Mouse (Mus musculus): ENCODE results near the gene Rnd1.
A peak's percentile ranks its signal among the peaks of the same experiment; 100 is the strongest.

Gene Rnd1

DNA sequence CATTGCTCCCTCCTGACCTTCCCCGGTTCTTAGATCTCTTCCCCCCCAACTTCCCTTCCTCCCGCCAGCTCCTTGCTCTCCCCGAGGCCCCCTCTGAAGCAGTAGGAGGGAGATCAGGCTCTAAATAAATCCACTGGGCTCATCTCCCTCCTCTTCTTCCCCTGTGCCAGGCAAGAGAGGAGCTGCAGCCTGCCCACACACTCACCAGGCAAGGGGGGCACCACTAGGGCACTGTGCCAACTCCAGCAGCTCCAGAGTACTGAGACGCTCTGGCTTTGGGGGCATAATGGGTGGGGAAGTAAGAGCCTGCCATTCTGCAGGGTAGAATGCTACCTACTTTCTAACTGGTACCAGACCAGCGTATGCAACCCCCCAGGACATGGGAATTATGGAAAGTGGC lies 40.7 kb downstream of the Rnd1 start:
- no peak for DNase-seq (ENCODE audit: low spot score)

DNA sequence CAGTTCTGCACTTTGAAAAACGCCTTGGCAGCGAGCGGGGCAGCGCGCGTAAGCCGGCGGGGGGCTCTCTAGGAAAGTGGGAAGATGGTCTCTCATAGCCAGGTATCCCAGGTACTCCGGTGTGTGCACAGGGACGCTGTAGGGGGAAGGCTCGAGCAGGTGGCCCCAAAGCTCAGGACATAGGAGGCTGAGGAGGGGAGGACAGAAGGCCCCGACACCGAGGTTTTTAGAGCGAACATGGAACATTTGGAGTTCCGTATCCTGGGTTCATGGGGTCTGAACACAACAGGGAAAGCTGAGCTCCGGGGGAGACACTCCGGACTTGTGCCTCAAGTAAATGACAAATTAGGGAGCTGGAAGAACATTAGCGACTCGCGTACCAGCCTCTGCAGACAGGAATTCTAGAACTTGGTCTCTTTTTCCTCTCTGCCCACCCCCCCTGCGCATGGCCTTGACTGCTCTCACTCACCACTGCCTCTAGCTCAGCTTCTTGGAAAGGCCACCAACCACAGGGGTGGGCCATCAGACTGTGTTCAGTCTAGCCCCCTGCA lies 41.9 kb downstream of the Rnd1 start:
- peak; percentile 38 for DNase-seq (ENCODE audit: low spot score)

DNA sequence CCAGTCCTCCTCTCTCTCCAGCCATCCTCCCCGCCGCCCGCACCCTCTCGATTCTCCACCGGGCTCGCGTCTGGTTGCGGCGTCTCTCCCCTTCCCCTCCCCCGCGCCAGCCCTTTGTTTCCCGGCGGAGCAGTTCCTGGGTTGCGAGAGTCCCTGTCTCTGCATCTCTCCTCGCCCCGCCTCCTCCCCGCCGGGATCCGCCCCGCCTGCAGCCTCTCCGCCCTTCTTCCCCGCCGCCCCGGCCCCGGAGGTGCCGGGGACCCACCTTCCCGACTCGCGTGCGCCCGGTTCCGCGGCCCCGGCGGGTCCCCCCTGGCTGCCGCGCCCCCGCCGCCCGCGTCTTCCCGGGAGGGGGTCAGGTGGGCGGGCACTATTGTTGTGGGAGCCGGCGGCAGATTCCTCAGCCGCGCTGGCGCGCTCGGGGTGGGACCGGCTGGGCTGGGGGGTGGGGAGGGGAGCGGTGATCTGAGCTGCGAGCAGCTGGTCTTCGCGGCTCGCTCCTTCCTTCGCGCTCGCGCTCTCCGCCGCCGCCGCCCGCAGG lies 42.6 kb downstream of the Rnd1 start:
- peak; percentile 83 for DNase-seq (ENCODE audit: low spot score)

GRCm38 (mm10) chr15:98633822-98634470 lies 43.3 kb downstream of the Rnd1 start:
- no peak for DNase-seq (ENCODE audit: low spot score)

DNA sequence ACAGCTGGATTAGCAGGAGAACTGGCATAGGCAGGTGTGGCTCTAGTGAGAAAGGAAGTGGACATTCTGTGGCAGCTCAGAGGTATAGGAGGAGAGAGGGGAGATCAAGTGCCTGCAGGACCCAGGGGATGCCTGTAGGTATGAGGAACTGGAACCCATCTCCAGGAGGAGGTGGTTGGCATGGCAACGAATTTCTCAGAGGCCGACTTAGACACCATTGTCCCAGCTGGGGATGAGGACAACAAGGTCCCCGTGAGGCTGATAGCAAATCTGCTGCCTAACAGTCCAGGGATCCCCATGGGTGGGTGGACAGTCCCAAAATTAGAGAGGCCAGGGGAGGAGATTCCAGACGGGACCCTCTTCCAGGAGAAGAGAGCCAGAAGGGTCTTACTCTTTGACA lies 44.3 kb downstream of the Rnd1 start:
- no peak for DNase-seq (ENCODE audit: low spot score)

GRCm38 (mm10) chr15:98632107-98632744 lies 45.0 kb downstream of the Rnd1 start:
- peak; percentile 71 for DNase-seq (ENCODE audit: low spot score)

DNA sequence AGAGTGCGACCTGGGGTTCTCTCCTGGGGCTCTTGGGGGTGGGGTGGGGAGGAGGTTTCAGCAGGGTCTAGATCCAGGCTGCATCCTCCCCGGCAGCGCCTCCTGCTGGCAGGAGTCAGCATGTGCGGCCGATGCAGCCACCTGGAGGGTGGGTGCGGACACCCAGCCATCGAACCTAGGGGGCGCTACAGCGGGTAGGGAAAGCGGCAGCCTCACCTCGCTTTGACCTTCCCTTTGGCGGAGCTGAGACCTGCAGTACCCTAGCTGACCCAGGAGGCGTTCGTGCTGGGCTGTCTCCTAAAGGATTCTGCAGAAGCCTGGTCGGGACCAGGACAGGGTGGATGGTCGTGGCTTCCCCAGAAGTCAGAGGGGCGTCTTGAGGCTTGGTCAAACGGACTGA lies 45.8 kb downstream of the Rnd1 start:
- DNase-seq (ENCODE audit: low spot score) = peak; percentile 75

- DNase-seq (ENCODE audit: low spot score) = no peak
Observed at GRCm38 (mm10) chr15:98630540-98630939, 46.7 kb downstream of the Rnd1 start, which contains the start of gene Cacnb3. TSS of gene Cacnb3 (plus strand) at chr15:98630840.

- DNase-seq (ENCODE audit: low spot score) = no peak
Observed at GRCm38 (mm10) chr15:98629464-98629863, 47.8 kb downstream of the Rnd1 start.

GRCm38 (mm10) chr15:98628589-98629254 lies 48.5 kb downstream of the Rnd1 start:
- no peak for DNase-seq (ENCODE audit: low spot score)

GRCm38 (mm10) chr15:98626487-98627212 lies 50.6 kb downstream of the Rnd1 start:
- DNase-seq (ENCODE audit: low spot score) = no peak

GRCm38 (mm10) chr15:98626078-98626477 lies 51.2 kb downstream of the Rnd1 start:
- no peak for DNase-seq (ENCODE audit: low spot score)

GRCm38 (mm10) chr15:98623361-98623821 lies 53.9 kb downstream of the Rnd1 start:
- DNase-seq (ENCODE audit: low spot score) = no peak

- DNase-seq (ENCODE audit: low spot score) = no peak
Observed at GRCm38 (mm10) chr15:98622721-98623120, 54.5 kb downstream of the Rnd1 start.

GRCm38 (mm10) chr15:98622199-98622598 lies 55.1 kb downstream of the Rnd1 start:
- no peak for DNase-seq (ENCODE audit: low spot score)

DNA sequence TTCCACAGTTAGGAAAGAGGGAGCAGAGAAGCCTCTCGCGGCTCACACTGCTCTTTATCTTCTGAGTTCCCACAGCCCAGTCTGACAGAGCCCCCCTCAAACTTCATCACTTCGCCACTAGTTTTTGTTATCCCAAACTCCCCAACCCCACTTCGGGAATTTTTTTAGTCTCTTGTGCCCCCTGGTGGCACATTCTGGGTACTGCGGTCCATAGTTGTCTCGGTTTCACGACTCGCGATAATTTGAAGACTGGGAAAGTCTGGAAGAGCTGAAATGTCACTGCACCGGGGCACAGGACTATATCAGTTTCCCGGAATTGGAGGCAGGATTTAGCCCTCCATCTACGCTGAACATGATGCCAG lies 60.1 kb downstream of the Rnd1 start:
- peak; percentile 77 for DNase-seq (ENCODE audit: low spot score)

- no peak for DNase-seq (ENCODE audit: low spot score)
Observed at GRCm38 (mm10) chr15:98616362-98617175, 60.7 kb downstream of the Rnd1 start.

- no peak for DNase-seq (ENCODE audit: low spot score)
Observed at GRCm38 (mm10) chr15:98615751-98616150, 61.5 kb downstream of the Rnd1 start.

GRCm38 (mm10) chr15:98614971-98615370 lies 62.3 kb downstream of the Rnd1 start:
- no peak for DNase-seq (ENCODE audit: low spot score)

- DNase-seq (ENCODE audit: low spot score) = peak; percentile 33
Observed at GRCm38 (mm10) chr15:98614551-98614950, 62.7 kb downstream of the Rnd1 start.
